Mouse (Mus musculus): ENCODE data around the gene Mrtfa. TPM values are rescaled to one million over a fixed set of nuclear protein-coding genes. Genes with fewer than 3 reads are reported as not detected.
A peak's percentile ranks its signal among the peaks of the same experiment; 100 is the strongest.

Mrtfa gene
- polyA plus RNA-seq, 1 experiment from 2014 or later, result 14.7 TPM

- Histone ChIP-seq H3K4me2 (ENCODE audit: low read length) (no peak overlapping the region), H3K27ac (replicated peaks in 1 of 2; ENCODE audit: control insufficient read depth in 1 of 2, insufficient read depth in 1 of 2, low read depth in 2 of 2, low read length in 2 of 2) (no peak overlapping the region), H3K9ac (ENCODE audit: low read length) (no peak overlapping the region), H3K9me3 (ENCODE audit: control insufficient read depth, low read length) (no peaks in the 10 kb centered on the region), H3K4me1 (ENCODE audit: control insufficient read depth in 2 of 2, insufficient read depth in 2 of 2, low read length in 2 of 2) (peaks cover 9 to 23% of the 10 kb centered on the region in 2 experiments), H3K27me3 (ENCODE audit: control insufficient read depth, insufficient read depth, low read length) (no peaks in the 10 kb centered on the region), H3K36me3 (ENCODE audit: control insufficient read depth, insufficient read depth, low read length) (peaks cover 10% of the 10 kb centered on the region; the same call in 1 of the 2 replicates), H3K4me3 (ENCODE audit: control insufficient read depth in 1 of 2, insufficient read depth in 1 of 2, low read depth in 1 of 2, low read length in 2 of 2) (no peak overlapping the region)
- ATAC-seq (ENCODE audit: insufficient number of reproducible peaks, insufficient read depth, low FRiP score, low read depth), result no peak
- 73% methylated on average over 4 of the region's 4 CpGs for WGBS
Measured at GRCm38 (mm10) chr15:81045336-81045735, 145.2 kb downstream of the Mrtfa start.

- no peaks in the 10 kb centered on the region for H3K27me3 ChIP-seq (ENCODE audit: control insufficient read depth, insufficient read depth, low read length)
- H3K4me2 ChIP-seq (ENCODE audit: low read length), result no peak overlapping the region
- no peaks in the 10 kb centered on the region for H3K9me3 ChIP-seq (ENCODE audit: control insufficient read depth, low read length)
- no peak overlapping the region for H3K27ac ChIP-seq (replicated peaks in 1 of 2; ENCODE audit: control insufficient read depth in 1 of 2, insufficient read depth in 1 of 2, low read depth in 2 of 2, low read length in 2 of 2)
- H3K4me3 ChIP-seq (ENCODE audit: control insufficient read depth in 1 of 2, insufficient read depth in 1 of 2, low read depth in 1 of 2, low read length in 2 of 2), result no peak overlapping the region
- no peak overlapping the region for H3K9ac ChIP-seq (ENCODE audit: low read length)
- 94% methylated on average over 9 of the region's 9 CpGs for WGBS
- peaks cover 10% of the 10 kb centered on the region; the same call in 1 of the 2 replicates for H3K36me3 ChIP-seq (ENCODE audit: control insufficient read depth, insufficient read depth, low read length)
- no peak for ATAC-seq (ENCODE audit: insufficient number of reproducible peaks, insufficient read depth, low FRiP score, low read depth)
- H3K4me1 ChIP-seq (ENCODE audit: control insufficient read depth in 2 of 2, insufficient read depth in 2 of 2, low read length in 2 of 2), result peaks cover 9 to 19% of the 10 kb centered on the region in 2 experiments; a peak in 3 of 4 replicates
Measured at GRCm38 (mm10) chr15:81044446-81044845, 146.1 kb downstream of the Mrtfa start.

GRCm38 (mm10) chr15:81042276-81042931 lies 148.2 kb downstream of the Mrtfa start:
- no peak overlapping the region for H3K4me2 ChIP-seq (ENCODE audit: low read length)
- H3K27ac ChIP-seq (replicated peaks in 1 of 2; ENCODE audit: control insufficient read depth in 1 of 2, insufficient read depth in 1 of 2, low read depth in 2 of 2, low read length in 2 of 2), result no peak overlapping the region
- no peak overlapping the region for H3K9ac ChIP-seq (ENCODE audit: low read length)
- 50% methylated on average over 13 of the region's 13 CpGs for WGBS
- no peaks in the 10 kb centered on the region for H3K9me3 ChIP-seq (ENCODE audit: control insufficient read depth, low read length)
- H3K4me1 ChIP-seq (ENCODE audit: control insufficient read depth in 2 of 2, insufficient read depth in 2 of 2, low read length in 2 of 2), result peaks cover 8 to 16% of the 10 kb centered on the region in 2 experiments; a peak in 2 of 4 replicates
- H3K27me3 ChIP-seq (ENCODE audit: control insufficient read depth, insufficient read depth, low read length), result no peaks in the 10 kb centered on the region
- peaks cover 10% of the 10 kb centered on the region; the same call in 1 of the 2 replicates for H3K36me3 ChIP-seq (ENCODE audit: control insufficient read depth, insufficient read depth, low read length)
- ATAC-seq (ENCODE audit: insufficient number of reproducible peaks, insufficient read depth, low FRiP score, low read depth), result no peak
- no peak overlapping the region for H3K4me3 ChIP-seq (ENCODE audit: control insufficient read depth in 1 of 2, insufficient read depth in 1 of 2, low read depth in 1 of 2, low read length in 2 of 2)

GRCm38 (mm10) chr15:81041767-81042166 lies 148.8 kb downstream of the Mrtfa start:
- 30% methylated on average over 4 of the region's 4 CpGs for WGBS
- H3K4me1 ChIP-seq (ENCODE audit: control insufficient read depth in 2 of 2, insufficient read depth in 2 of 2, low read length in 2 of 2), result peaks cover 6 to 14% of the 10 kb centered on the region in 2 experiments; a peak in 2 of 4 replicates
- H3K9ac ChIP-seq (ENCODE audit: low read length), result no peak overlapping the region
- H3K9me3 ChIP-seq (ENCODE audit: control insufficient read depth, low read length), result no peaks in the 10 kb centered on the region
- H3K27ac ChIP-seq (replicated peaks in 1 of 2; ENCODE audit: control insufficient read depth in 1 of 2, insufficient read depth in 1 of 2, low read depth in 2 of 2, low read length in 2 of 2), result no peak overlapping the region
- no peak for ATAC-seq (ENCODE audit: insufficient number of reproducible peaks, insufficient read depth, low FRiP score, low read depth)
- H3K36me3 ChIP-seq (ENCODE audit: control insufficient read depth, insufficient read depth, low read length), result peaks cover 10% of the 10 kb centered on the region; the same call in 1 of the 2 replicates
- H3K27me3 ChIP-seq (ENCODE audit: control insufficient read depth, insufficient read depth, low read length), result no peaks in the 10 kb centered on the region
- no peak overlapping the region for H3K4me3 ChIP-seq (ENCODE audit: control insufficient read depth in 1 of 2, insufficient read depth in 1 of 2, low read depth in 1 of 2, low read length in 2 of 2)
- no peak overlapping the region for H3K4me2 ChIP-seq (ENCODE audit: low read length)

GRCm38 (mm10) chr15:81038419-81038818 lies 152.1 kb downstream of the Mrtfa start:
- no peak overlapping the region for H3K27ac ChIP-seq (replicated peaks in 1 of 2; ENCODE audit: control insufficient read depth in 1 of 2, insufficient read depth in 1 of 2, low read depth in 2 of 2, low read length in 2 of 2)
- 86% methylated on average over 5 of the region's 5 CpGs for WGBS
- no peak overlapping the region for H3K4me3 ChIP-seq (ENCODE audit: control insufficient read depth in 1 of 2, insufficient read depth in 1 of 2, low read depth in 1 of 2, low read length in 2 of 2)
- H3K4me1 ChIP-seq (ENCODE audit: control insufficient read depth in 2 of 2, insufficient read depth in 2 of 2, low read length in 2 of 2), result peaks cover 27 to 38% of the 10 kb centered on the region in 2 experiments
- no peaks in the 10 kb centered on the region for H3K27me3 ChIP-seq (ENCODE audit: control insufficient read depth, insufficient read depth, low read length)
- no peak overlapping the region for H3K4me2 ChIP-seq (ENCODE audit: low read length)
- no peak overlapping the region for H3K9ac ChIP-seq (ENCODE audit: low read length)
- H3K36me3 ChIP-seq (ENCODE audit: control insufficient read depth, insufficient read depth, low read length), result no peaks in the 10 kb centered on the region
- no peaks in the 10 kb centered on the region for H3K9me3 ChIP-seq (ENCODE audit: control insufficient read depth, low read length)
- ATAC-seq (ENCODE audit: insufficient number of reproducible peaks, insufficient read depth, low FRiP score, low read depth), result no peak

GRCm38 (mm10) chr15:81035417-81036162 lies 155.0 kb downstream of the Mrtfa start:
- Histone ChIP-seq H3K27ac (replicated peaks in 1 of 2; ENCODE audit: control insufficient read depth in 1 of 2, insufficient read depth in 1 of 2, low read depth in 2 of 2, low read length in 2 of 2) (peak overlapping the region; percentile 20 to 60; a peak in 3 of 4 replicates), H3K9me3 (ENCODE audit: control insufficient read depth, low read length) (no peaks in the 10 kb centered on the region), H3K27me3 (ENCODE audit: control insufficient read depth, insufficient read depth, low read length) (no peaks in the 10 kb centered on the region), H3K4me3 (ENCODE audit: control insufficient read depth in 1 of 2, insufficient read depth in 1 of 2, low read depth in 1 of 2, low read length in 2 of 2) (no peak overlapping the region), H3K36me3 (ENCODE audit: control insufficient read depth, insufficient read depth, low read length) (no peaks in the 10 kb centered on the region), H3K4me1 (ENCODE audit: control insufficient read depth in 2 of 2, insufficient read depth in 2 of 2, low read length in 2 of 2) (peaks cover 24 to 28% of the 10 kb centered on the region in 2 experiments), H3K9ac (ENCODE audit: low read length) (no peak overlapping the region), H3K4me2 (ENCODE audit: low read length) (no peak overlapping the region)
- WGBS, result 55% methylated on average over 12 of the region's 12 CpGs
- peak; percentile 42 for ATAC-seq (ENCODE audit: insufficient number of reproducible peaks, insufficient read depth, low FRiP score, low read depth)

GRCm38 (mm10) chr15:81034119-81034518 lies 156.4 kb downstream of the Mrtfa start:
- H3K4me3 ChIP-seq (ENCODE audit: control insufficient read depth in 1 of 2, insufficient read depth in 1 of 2, low read depth in 1 of 2, low read length in 2 of 2), result no peak overlapping the region
- no peaks in the 10 kb centered on the region for H3K9me3 ChIP-seq (ENCODE audit: control insufficient read depth, low read length)
- H3K27me3 ChIP-seq (ENCODE audit: control insufficient read depth, insufficient read depth, low read length), result no peaks in the 10 kb centered on the region
- no peaks in the 10 kb centered on the region for H3K36me3 ChIP-seq (ENCODE audit: control insufficient read depth, insufficient read depth, low read length)
- no peak overlapping the region for H3K9ac ChIP-seq (ENCODE audit: low read length)
- ATAC-seq (ENCODE audit: insufficient number of reproducible peaks, insufficient read depth, low FRiP score, low read depth), result no peak
- peaks cover 24 to 28% of the 10 kb centered on the region in 2 experiments for H3K4me1 ChIP-seq (ENCODE audit: control insufficient read depth in 2 of 2, insufficient read depth in 2 of 2, low read length in 2 of 2)
- H3K27ac ChIP-seq (replicated peaks in 1 of 2; ENCODE audit: control insufficient read depth in 1 of 2, insufficient read depth in 1 of 2, low read depth in 2 of 2, low read length in 2 of 2), result no peak overlapping the region
- H3K4me2 ChIP-seq (ENCODE audit: low read length), result no peak overlapping the region
- WGBS, result 44% methylated on average over 6 of the region's 6 CpGs

Data from heart, embryonic 14.5 days (tissue).